Mouse (Mus musculus): ENCODE data around the gene Col9a1.
A peak's percentile ranks its signal among the peaks of the same experiment; 100 is the strongest.

Col9a1 gene

DNA sequence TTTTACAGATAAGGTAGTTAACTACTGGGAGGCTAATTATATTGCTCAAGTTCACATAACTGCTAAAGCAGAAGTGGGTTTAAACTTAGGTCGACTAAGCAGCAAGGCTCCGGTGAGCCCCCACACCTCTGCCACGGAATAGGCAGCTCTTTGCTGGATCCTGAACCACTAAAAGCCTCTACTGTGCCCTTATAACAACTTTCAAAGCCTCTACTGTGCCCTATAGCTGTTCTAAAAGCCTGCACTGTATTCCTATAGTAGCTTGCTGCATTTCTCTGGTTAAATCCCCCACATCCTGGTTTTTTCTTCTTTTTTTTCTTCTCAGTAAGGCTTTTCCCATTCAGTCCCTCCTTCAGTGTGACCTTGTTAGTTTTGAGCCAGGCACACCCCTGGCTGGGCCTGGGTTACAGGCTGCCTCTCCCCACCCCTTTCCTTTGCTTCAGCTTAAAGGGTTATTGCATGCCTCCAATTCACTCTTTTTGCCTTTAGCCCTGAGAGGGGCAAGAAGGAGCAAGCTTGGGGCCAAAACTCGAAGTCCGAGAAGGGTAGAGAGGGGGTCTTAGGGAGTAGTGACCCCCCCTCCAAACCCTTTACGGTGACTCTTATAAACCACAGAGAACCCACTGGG, at the start of gene Col9a1:
Gene Col9a1, plus strand, starts transcription at position 387 of the 628 bp plus-strand sequence.
- no peak for DNase-seq

DNA sequence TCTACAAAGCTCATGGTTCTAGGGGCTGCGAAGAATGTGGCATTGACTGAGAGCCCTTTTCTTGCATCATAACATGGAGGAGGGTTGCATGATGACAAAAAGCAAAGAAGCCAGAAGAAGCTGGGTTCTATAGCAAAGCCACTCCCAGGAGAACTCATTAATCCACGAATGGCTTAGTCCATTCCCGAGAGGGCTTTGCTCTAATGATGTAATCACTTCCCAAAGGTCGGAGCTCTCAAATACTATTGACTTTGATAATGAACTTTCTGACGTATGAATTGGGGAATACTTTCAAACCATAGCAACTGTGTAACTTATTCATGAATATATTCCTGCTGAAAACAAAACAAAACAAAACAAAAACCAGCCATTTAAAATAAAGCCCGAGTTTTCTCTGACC, 49.5 kb upstream of the Col9a1 start:
- no peak for DNase-seq

DNA sequence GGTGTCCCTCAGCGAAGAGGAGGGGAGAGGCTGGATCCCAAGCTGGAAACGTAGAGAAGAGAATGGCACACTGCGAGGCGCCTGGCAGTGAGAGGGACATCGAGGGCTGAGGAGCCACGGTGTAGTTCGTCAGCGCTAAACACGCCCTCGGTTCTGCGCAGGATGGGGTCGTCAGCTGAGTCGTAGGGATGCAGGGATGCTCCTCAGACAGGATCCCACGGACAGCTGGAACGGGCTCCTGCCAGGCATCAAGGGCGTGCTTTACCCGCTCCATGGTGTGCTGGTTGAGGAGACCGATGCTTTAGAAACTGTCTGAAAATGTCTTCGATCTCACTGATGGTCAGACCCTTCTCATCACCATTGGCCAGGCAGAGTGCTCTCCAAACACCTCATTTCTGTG, 43.6 kb upstream of the Col9a1 start:
- peak in 1 of 2 experiments; percentile 6 for DNase-seq

DNA sequence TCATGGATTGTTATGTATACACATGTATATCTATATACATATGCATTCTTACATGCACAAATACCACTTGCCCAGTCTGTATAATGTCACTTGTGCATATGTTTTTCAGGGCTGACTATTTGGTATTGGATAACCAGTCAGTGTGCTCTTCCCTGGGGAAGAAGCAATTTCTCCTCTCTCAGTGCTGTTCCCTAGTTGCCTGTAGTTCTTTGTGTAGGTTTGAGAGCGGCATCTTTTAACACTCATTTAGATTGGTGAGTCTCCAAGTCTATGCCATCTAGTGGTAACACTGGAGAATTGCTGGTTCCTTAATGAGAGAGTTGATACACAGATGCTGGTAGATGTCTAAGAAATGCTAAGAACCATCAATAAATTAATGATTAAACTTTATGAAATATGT, 42.6 kb upstream of the Col9a1 start:
- no peak for DNase-seq

DNA sequence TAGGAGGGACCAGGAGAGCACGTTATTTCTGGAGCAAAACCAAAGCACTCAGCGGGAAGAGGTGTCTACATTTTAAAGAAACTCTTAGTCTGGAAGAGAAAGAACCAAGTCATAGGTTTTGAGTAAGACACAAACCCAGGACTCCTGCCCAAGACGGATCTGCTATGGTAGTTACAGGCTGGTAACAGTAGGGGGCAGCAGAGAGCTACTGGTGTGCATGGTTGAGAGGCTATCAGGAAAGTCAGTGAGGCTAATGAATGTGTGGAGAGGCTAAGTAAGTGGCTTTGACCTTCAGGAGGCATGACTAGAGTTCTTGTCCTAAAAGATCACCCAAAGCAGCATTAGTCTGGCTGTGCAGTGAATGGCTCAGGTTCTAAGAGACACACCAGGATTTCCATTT, 40.3 kb upstream of the Col9a1 start:
- peak; percentile 80 to 85 for DNase-seq

DNA sequence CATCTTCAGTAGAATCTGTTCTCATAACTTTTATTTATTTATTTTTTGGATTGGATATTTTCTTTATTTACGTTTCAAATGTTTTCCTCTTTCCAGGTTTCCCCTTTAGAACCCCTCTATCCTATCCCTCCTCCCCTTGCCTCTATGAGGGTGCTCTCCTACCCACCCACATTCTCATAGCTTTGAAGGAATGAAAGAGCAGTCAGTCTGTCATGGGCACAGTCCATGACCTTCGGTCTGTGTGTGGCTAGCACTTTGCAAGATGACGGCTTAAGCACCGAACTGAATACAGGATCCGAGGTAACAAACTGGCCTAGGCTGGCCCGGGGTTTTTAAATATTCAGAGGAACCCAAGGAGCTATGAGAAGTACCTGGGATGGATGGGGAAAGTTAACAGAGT, 36.9 kb upstream of the Col9a1 start:
- no peak for DNase-seq

DNA sequence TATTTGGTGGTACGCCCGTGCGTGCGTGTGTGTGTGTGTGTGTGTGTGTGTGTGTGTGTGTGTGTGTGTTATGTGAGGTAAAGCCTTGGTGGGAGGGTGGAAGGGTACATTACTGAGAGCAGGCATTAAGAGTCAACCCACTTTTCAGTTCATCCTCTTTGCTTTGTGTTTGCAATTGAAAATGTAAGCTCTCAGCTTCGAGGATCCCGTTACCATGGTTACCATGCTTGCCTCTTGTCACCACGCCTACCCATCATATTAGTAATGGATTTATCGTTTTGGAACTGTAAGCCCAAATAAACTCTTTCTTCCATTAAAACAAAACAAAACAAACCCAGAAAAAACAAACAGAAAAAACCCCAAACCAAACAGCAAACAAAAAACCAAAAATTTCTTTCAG, 33.9 kb upstream of the Col9a1 start:
- no peak for DNase-seq

DNA sequence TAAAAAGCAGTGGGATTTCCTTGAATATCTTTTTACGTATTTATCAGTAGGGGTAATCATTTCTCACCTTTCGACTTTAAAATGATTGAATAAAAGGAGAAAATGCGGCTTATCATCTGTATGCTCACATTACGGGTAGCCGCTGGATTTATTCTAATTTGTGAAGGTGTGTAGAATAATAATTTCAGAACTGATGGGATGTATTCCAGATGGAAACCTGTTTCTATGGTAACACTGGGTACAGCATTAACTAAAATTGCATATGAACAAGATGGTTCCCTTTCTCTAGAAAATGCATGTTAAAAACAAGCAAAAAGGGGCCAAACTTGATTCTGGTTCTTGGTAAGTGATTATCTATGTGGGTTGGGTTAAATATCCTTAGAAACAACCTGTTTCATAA, 19.7 kb upstream of the Col9a1 start:
- DNase-seq: no peak

DNA sequence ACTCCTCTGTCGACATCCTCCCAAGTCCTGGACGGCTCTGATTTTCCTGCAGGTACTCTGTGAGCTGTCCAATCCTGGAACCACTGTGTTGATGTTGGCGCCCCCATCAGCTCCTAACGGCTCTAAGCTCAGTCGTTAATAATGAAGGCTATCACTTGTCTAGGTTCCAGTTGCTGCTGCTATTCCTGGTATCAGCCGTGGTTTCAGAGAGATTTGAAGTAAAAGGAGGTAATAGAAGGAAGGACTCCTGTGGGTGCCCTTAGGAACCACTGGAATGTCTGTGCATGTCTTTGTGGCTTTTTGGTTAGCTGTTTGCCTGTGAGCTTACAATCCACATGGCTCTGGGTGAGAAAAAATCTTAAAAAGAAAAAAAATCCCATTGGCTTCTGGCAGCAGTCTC, 8.0 kb upstream of the Col9a1 start:
- no peak for DNase-seq

DNA sequence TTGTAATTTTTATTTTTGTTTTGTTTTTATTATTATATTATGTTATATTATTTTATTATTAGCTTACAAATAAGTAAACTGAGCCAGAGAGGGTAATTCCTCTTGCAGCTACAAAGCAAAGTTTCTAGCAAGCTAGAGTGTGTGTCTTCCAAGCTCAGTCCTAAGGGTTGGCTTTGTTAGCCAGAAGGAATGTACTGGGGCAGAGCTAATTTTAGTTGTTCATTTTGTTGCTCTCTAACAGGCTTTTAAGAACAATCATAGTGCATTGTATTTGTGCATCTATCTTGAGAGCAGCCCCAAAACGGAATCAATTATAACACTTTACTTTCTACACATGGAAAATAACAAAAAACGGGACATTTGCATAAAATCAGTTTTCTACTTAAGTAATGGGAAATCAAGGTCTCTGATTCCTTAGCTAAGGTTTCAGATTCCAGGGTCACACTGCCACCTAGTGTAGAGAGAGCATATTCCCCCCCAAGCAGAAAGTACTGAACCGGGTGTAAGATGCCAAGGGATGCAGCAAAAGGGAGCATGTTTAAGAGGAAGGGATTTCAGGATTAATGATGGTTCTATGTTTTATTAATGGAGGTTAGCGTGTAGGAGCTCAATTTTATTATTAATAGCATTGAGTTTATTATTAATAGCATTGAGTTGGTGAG, 6.1 kb upstream of the Col9a1 start:
- peak; percentile 58 to 71 for DNase-seq

DNA sequence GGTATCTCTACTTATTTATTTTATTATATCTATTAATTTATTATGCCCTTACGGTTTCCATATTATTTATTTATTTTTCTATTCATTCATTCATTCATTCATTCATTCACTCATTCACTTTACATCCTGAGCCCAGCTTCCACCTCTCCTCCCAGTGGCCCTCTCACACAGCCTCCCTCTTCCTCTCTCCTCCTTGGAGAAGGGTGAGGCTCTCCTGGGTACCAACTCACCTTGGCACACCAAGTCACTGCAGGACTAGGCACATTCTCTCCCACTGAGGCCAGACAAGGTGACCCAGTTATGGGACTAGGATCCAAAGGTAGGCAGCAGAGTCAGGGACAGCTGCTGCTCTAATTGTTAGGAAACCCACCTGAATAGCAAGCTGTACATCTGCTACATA, 5.5 kb upstream of the Col9a1 start:
- no peak for DNase-seq

DNA sequence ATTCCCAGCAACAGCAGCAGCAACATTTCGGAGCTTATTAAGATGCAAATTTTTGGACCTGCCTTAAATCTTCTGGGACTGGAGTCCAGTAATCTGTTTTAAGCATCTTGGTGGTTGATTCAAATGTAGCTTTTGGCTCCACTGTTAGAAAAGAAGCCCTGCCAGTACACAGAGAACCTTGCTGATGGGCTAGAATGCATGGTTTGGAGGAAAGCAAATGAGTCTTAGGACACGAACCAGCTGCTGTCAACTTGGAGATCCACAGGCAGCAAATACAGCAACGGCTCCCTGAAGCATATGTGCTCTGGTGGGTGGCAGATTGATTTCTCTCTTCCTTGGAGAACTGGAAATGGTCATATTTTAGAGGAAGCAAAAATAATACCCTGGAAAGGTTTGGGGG, 4.8 kb upstream of the Col9a1 start:
- no peak for DNase-seq

DNA sequence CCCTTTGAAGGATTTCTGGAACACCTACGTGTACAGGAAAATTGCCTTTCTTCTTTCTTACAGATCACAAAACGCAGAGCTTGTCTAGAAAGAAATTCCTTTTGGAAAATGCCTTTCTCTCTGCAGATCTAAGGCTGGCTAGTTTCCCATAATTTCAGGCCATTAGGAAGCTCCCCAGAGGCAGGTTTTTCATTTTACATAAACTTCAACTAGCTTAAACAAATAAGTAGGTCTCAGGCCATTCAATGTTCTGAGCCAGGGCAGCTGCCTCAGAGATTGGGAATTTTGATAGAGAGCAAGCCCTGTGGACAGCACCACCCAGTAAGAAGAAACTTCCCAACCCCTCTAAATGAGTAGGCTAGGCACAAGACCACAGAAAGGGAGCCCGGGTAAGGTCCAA, 1.6 kb upstream of the Col9a1 start:
- DNase-seq: no peak

DNA sequence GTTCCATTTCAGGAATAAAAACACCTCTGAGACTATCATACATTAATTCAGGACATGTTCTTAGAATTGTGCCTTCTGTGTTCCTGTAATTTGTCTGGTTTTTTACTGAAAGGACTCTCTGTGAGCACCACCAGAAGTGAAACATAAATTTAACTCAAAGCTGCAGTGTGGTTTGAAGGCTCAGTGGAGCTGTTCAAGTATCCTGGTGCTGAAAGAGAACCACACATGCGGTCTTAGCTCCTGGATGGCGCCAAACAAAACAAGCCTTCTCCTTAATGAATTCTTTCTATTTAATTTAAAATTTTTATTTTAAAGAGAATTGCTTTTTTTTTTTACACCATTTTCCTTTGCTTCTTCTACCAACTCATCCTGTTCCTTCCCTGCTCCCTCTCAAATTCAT, 2.4 kb downstream of the Col9a1 start:
- DNase-seq: no peak

DNA sequence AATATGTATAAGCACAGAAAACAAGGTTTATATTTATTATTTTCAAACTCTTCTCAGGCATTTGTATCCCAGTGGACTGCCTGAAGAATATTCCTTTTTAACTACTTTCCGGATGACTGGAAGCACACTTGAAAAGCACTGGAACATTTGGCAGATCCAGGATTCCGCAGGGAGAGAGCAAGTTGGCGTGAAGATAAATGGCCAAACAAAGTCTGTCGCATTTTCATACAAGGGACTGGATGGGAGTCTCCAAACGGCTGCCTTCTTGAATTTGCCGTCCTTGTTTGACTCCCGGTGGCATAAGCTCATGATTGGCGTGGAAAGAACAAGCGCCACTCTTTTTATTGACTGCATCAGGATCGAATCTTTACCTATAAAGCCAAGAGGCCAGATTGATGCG, 7.6 kb downstream of the Col9a1 start:
- DNase-seq: peak in 1 of 2 experiments; percentile 26

DNA sequence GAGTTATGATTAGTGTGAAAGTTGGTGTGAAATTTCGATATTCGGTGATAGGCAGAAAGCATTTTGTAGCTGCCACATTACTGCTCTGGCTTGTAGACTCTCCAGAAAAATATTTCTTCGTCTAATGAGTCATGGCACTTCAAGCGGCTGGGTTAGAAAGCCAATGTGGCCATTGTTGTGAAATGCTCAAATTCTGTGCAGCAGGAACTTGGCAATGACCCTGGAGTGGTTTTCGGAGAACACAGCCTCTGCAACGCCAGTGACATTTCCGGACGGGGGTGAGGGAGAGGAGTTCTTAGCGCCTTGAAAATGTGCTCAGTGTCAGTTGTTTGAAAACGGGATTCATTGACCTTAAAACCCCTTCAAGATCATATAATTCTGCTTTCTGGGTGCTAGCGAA, 9.6 kb downstream of the Col9a1 start:
- DNase-seq: peak in 1 of 2 experiments; percentile 25

DNA sequence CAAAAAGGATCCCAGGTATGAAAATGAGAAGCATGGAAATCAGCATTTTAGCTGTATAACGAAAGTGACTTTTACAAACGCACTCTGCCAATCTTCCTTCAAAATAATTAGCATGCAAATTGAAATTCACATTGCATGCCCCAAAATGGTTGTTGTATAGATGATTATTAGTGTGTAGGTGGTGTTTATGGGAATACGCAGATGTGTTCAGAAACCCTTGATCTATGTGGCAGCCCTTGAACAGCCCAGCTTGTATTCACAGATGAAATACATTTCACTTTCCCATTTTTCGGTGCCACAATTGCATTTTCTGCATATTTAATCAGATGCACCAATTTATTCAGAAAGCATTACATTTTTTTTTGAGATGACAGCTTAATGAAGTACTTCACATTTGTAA, 14.3 kb downstream of the Col9a1 start:
- no peak for DNase-seq

DNA sequence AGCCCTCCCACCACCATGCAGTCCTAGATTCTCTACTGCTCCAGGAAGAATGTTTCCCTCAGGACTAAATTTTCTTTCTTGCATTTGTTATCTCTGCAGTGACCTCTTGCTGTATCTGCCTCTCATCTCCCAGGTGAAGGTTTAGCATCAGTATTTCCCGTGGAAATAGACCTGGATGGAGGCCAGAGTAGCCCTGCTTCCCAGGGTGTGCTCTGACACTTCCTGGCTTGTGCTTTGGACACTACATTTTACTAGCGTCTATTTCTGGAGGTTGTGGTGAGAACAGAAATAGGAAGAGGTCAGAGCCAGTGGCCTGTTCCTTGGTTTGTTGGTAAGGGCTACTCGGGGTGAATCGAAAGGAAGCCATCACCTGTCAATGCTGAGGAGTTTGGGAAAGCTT, 16.7 kb downstream of the Col9a1 start:
- peak; percentile 30 to 51 for DNase-seq

DNA sequence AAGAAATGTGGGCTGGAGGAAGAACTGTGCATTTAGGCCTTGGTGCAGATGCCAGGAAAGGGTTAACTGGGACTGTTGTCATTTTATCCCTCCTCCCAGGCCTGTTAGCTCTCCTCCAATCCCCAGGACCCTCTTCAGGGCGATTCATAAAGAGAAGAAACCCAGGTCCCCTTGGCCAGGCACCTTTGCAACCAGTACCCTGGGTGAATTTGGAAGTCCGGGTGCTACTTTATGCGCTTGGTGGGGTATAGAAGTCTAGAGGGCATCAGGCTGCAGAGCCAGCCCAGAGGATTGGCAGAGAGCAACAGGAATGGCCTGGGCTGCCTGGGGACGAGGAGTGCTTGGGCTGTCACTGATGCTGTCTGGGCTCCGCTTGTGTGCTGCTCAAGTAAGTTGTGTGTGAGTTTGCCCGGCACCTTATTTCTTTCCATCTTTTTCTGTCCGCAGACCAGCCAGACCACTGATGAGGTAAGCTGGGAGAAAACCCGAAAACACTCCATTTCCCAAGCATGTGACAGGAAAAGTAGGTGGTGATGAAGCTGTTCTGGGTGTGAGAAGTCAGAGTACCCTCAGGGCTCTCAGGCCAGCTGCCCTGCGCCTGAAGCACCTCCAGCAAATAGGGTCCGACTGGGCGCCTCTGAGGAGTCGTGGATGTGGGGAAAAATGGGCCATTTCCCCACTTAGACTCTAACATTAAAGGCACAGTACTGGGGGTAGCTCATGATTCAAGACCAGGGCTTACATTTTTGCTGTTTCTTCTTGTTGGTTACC, 17.8 kb downstream of the Col9a1 start:
- peak; percentile 22 to 26 for DNase-seq

DNA sequence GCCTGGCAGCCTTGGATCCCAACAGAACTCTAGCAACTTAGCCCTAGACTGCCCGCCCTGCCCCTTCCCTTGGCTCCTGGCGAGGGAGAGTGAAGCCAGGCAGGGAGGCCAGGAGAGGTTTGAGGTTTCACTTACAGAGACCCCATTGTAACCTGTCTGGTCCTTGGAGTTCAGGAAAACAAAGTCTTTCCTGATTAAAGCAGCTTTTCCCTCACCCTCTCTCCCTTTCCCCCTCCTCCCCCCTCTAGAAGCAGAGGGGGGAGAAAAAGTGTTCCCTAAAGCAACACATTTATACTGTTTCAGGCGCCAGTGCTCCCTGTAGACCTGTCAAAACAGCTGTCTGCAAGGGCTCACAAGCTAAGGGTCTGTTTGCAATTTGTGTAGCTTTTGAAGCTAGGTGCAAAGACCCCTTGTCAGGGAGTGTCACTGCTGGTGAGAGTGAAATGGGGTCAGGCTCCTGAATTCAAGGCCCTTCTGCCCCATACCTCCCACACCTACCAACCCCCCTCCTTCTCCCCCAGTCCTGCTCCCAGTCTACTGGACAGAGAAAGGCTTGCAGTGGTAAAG, 18.6 kb downstream of the Col9a1 start:
- no peak for DNase-seq

DNA sequence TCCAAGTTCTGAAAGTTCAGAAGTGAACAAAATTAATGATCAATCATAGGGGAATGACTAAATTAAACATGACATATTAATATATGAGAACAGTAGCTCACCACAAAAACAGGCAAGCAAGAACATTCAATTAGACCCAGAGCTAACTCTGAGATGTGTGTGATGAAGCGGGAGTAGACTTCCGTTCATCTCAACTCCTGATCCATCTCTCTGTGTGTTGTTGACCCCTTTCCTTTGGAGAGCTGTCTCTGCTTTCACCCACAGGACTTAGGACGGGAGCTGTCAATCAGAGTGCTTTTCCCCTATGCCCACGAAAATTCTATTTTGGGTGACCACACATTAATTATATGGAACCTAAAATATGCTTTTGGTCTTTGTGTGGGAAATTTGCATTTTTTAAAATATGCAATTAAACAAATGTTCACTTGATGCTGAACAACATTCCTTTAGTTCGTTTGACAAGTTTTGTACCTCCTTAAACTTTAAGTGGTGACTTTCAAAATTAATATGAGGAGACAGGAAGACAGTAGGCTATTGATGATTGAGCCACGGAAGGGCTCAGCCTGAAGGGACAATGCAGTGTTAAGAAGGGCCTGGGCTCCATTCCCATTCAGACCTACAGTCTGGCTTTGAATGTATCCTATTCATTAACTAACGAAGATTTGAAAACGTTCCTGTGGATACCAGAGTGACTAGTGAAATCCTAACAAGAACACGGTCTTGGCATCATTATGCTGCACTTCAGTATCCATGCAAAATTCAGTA, 34.4 kb downstream of the Col9a1 start:
- DNase-seq: no peak

DNA sequence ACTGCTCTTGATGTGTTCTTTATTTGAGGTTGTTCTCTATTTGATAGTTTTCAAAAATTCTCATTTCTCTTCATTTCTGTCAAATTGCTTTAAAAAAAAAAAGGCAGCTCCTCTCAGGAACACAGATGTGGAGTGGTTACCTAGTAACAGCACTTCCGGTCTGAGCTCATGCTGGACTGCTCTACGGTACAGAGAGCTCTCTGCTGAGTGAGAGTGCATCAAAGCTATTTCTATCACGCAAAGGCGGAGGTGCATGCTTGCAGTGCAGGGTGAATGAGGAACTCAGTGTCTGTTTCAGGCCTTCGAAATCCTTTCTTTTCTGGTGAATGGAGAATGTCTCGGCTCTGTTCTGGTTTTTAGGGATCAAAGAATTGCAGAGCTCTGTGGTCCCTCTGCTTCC, 41.6 kb downstream of the Col9a1 start:
- DNase-seq: no peak

DNA sequence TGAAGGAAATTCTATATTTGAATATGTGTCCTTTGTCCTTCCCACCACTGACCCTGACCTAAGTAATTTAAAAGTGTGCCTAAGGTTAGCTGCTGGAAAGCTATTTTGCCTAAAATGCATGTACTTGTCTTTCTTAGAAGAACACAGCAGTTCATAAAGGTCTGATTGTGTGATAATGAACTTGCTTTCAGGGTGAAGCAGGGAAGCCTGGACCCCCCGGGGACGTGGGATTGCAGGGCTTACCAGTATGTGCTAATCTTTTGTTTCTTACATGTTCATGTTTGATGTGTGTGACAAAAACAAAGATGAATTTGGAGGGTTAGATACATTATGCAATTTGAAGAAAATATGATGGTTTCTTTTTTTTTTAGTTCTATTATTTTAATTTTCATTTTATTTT, 44.8 kb downstream of the Col9a1 start:
- no peak for DNase-seq

All from cerebellum, postnatal 36 days (tissue).